Mouse (Mus musculus) left cerebral cortex, adult 18-20 months (tissue): Measurements from ENCODE around the gene Chpf. TPM values are rescaled to one million over a fixed set of nuclear protein-coding genes. Genes with fewer than 3 reads are reported as not detected.

Source experiments
- DNase-seq, 2 experiments: peaks; one replicate each; pipeline ENCODE4 v3.0.0; 2021 to 2022; ENCODE audit warnings: low spot score in 2 of 2, mixed read lengths in 1 of 2
- total RNA-seq, 2 experiments: library from RNA; stranded (reverse); gene quantifications; 2 replicates each; pipeline ENCODE4 v1.2.3; 2021

The Chpf gene
- total RNA-seq, 2 experiments from 2014 or later = 87.2 to 93.6 TPM

GRCm38 (mm10) chr1:75463652-75464204 lies 15.4 kb downstream of the Chpf start:
- no peak for DNase-seq

DNA sequence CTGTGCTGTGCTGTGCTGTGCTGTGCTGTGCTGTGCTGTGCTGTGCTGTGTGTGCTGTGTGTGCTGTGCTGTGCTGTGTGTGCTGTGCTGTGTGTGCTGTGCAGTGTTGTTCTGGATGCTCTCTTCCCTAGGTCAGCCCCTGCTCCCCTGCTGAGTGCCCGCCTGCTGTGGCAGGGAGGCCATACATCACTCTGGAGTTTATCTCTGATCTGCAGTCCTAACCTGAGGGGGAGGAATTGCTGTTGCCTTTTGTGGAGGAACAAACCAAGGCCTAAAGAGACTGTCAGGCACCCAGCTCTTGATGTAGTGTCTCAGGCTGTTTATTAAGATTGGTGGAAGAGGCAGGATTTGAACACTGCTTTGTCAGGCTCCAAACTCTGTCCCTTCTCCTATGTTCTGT lies 16.5 kb downstream of the Chpf start:
- no peak for DNase-seq

GRCm38 (mm10) chr1:75460297-75460696 lies 18.8 kb downstream of the Chpf start:
- no peak for DNase-seq

- DNase-seq = peak; percentile 64 to 75
Measured at GRCm38 (mm10) chr1:75458789-75459684, 20.1 kb downstream of the Chpf start.

DNA sequence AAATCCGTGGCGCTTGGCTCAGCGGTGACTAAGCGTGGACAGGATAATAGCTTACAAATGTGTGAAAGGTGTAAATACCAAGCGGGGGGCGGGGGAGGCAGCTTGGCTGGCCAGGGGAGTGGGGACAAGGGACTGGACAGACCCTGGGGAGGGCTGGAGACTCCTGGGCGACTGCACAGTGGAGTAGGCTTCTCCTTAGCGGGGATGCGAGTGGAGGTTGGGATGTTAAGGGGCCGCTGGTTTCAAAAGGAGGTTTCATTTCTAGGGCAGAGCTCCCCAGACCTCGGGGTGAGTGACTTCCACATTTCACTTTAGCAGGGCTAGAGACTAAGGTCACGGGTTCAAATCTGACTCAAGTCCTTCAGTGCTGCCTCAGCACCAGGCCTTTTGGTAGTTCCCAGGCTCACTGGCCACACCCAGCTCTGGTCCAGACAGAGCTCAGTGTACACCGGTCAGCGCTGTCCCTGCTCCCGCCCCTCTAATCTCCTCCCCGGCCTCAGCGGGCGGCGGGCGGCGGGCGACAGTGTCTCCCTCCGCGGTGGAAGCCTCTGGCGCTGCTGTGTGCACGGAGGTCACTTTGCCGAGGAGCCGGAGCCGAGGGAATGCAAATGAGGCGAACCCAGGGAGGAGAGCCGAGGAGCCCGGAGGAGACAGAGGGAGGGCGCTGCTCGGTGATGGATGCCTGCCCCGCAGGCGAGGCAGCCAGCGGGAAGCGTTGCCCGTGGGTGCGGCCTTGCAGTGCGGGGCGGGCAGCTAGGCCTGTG lies 20.9 kb downstream of the Chpf start:
- peak; percentile 50 to 76 for DNase-seq

DNA sequence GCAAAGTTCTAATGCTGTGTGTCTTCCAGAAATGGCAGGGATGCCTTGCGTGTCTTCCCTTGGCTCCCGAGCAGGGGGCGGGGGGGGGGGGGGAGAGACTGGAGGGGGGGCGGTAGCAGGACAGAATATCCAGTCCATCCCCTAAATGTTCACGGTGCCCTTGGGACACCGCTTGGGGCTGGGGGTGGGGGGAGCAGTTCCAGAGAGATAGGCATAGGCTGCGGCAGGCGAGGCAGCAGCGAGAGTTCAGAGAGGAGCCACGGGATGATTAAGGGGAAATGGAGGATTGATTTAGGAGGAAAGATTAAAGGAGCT lies 21.4 kb downstream of the Chpf start:
- no peak for DNase-seq

- DNase-seq = no peak
Measured at GRCm38 (mm10) chr1:75456746-75457564, 22.2 kb downstream of the Chpf start.

DNA sequence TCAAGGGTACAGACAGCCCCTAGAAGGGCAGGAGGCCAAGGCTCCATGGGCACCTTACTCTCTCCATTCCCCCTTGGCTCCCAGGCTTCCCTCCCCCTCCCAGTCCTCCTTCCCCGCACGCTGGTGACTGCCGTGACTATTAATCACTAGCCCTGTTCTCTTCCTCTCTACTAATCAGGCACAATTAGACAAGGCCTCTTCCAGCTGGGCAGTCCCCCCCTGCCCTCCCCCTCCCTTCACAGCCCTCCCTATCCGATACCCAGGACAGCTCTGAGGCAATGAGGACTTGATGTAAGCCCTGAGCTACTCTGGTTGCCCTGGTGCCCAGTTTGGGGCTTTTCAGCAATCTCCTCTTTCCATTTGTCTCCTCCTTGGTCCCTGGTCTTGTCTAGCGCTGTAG lies 23.2 kb downstream of the Chpf start:
- DNase-seq = no peak

GRCm38 (mm10) chr1:75455433-75455832 lies 23.7 kb downstream of the Chpf start:
- DNase-seq = no peak

GRCm38 (mm10) chr1:75451900-75452299 lies 27.2 kb downstream of the Chpf start:
- no peak for DNase-seq

DNA sequence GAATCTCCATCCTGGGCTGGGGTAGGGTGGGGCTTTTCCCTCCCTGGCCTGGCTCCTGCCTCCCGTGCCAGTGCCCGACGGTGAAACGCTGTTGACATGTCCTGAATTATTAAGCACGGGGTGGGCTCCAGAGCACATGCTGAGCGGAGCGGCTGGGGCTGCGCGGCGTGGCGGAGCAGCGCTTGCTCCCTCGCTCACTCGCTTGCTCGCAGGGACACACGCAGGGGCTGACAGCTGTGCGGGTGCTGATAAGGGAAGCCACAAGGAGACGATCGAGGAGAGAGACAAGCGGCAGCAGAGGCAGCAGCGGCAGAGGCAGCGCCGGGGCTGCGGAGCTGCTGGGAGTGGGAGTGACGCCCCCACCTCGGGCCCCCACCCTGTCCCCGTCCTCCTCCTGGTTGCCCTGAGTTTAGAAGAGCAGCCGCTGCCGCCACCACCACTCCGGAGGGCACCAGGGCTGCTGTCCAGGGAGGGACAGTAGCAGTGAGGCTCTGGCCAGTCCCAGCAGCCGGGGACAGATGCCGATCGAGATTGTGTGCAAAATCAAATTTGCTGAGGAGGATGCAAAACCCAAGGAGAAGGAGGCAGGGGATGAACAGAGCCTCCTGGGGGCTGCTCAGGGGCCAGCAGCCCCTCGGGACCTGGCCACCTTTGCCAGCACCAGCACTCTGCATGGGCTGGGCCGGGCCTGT lies 28.6 kb downstream of the Chpf start, which contains the start of gene Asic4:
Gene Asic4 (plus strand): TSS at position 123 of the 692 bp plus-strand sequence.
- no peak for DNase-seq

DNA sequence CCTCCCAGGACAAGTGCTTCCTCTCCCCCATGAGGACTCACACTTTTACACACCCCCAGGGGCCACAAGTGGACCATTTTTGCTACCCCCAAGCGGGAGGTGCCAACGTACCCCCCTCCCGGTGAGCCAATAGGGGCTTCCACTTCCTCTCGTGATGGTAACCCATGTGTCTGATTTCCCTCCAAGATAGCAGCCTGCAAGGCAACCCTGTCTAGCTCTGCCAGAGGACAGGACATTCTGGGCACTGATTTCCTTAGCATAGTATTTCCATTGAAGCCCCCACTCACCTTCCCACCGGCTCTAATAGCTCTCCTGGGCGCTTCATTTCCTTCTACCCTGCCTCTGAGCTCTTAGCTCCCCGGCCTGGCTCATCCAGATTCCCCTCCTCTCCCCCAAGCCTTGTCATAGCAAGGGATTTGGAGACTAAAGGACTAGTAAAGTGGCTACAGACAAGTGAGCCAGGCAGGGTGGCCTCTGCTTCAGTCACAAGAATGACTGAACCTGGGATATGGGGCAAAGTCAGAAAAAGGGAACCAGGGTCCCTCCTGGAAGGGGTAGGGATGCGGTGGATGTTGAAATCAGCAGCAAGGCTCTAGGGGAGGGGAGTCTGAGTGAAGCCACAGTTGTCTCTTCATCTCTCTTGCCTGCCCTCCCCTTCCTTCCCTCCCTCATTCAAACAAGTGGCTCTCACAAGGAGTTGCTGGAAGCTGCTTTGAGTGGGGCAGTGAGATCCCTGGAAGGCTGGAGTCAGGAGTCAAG lies 29.6 kb downstream of the Chpf start:
- DNase-seq = no peak

DNA sequence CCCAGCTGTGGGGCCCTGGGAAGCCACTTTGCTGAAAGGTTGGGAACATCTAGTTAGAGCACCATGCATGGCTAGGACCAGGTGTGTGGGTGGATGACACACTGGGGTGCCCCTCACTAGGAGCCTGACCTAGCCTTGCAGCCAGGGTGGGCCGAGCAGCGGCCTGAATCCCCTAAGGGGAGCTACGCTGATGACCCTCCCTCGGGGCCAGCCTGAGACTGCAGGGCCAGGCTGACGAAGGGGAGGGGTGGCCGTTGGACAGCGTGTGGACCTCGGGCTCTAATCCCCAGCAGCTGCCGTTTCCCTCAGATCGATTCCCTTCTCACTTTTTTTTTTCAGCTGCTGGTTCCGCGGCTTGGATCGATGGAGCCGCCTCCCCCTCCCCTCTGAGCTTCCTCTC lies 30.2 kb downstream of the Chpf start:
- no peak for DNase-seq

DNA sequence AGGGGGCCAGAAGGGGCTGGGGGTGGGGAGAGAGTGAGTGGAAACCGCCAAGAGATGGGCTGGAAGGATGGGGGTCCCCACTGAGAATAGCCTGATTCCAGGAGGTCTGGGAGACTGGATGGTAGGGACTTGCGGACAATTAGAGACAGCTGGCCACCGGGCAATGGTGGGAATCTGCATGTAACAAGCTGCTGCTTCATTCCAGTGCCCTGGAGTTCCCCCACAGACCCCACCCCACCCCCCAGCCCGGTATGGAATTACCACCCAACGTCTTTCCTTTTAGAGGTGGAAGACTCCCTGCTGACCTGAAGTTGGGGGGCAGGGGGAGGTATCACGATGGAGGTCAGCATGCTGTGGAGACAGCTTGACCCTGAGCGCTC lies 31.1 kb downstream of the Chpf start:
- DNase-seq = no peak

GRCm38 (mm10) chr1:75447265-75448051 lies 31.6 kb downstream of the Chpf start:
- no peak for DNase-seq

GRCm38 (mm10) chr1:75446656-75447055 lies 32.5 kb downstream of the Chpf start:
- DNase-seq = no peak

GRCm38 (mm10) chr1:75445751-75446611 lies 33.1 kb downstream of the Chpf start:
- peak; percentile 75 to 78 for DNase-seq

- DNase-seq = peak; percentile 45 to 75
Measured at GRCm38 (mm10) chr1:75445141-75445701, 33.9 kb downstream of the Chpf start.
